Mouse (Mus musculus): ENCODE results near the gene Cdc37l1.

The Cdc37l1 gene

GRCm38 (mm10) chr19:29008069-29008706 lies 18.0 kb downstream of the Cdc37l1 start:
- in situ Hi-C loops (cut with MseI, MboI) = no loop called here

- in situ Hi-C loops (cut with MseI, MboI) = no loop called here
Measured at GRCm38 (mm10) chr19:29009046-29009445, 18.9 kb downstream of the Cdc37l1 start.

GRCm38 (mm10) chr19:29011355-29011990 lies 21.3 kb downstream of the Cdc37l1 start:
- in situ Hi-C loops (cut with MseI, MboI) = no loop called here

- in situ Hi-C loops (cut with MseI, MboI) = no loop called here
Measured at GRCm38 (mm10) chr19:29014466-29015055, 24.4 kb downstream of the Cdc37l1 start.

GRCm38 (mm10) chr19:29015410-29016203 lies 25.5 kb downstream of the Cdc37l1 start:
- in situ Hi-C loops (cut with MseI, MboI) = no loop called here

- in situ Hi-C loops (cut with MseI, MboI) = no loop called here
Measured at GRCm38 (mm10) chr19:29016204-29016765, 26.1 kb downstream of the Cdc37l1 start.

- in situ Hi-C loops (cut with MseI, MboI) = no loop called here
Measured at GRCm38 (mm10) chr19:29016786-29017185, 26.6 kb downstream of the Cdc37l1 start.

- in situ Hi-C loops (cut with MseI, MboI) = no loop called here
Measured at GRCm38 (mm10) chr19:29019647-29020046, 29.5 kb downstream of the Cdc37l1 start.

- in situ Hi-C loops (cut with MseI, MboI) = no loop called here
Measured at GRCm38 (mm10) chr19:29021754-29022345, 31.7 kb downstream of the Cdc37l1 start.

- in situ Hi-C loops (cut with MseI, MboI) = no loop called here
Measured at GRCm38 (mm10) chr19:29024391-29024947, 34.3 kb downstream of the Cdc37l1 start.

GRCm38 (mm10) chr19:29031788-29032187 lies 41.6 kb downstream of the Cdc37l1 start:
- in situ Hi-C loops (cut with MseI, MboI) = no loop called here

GRCm38 (mm10) chr19:29032662-29033061 lies 42.5 kb downstream of the Cdc37l1 start:
- in situ Hi-C loops (cut with MseI, MboI) = no loop called here

GRCm38 (mm10) chr19:29037026-29037425 lies 46.9 kb downstream of the Cdc37l1 start:
- in situ Hi-C loops (cut with MseI, MboI) = no loop called here

- in situ Hi-C loops (cut with MseI, MboI) = no loop called here
Measured at GRCm38 (mm10) chr19:29037541-29037940, 47.4 kb downstream of the Cdc37l1 start.

- in situ Hi-C loops (cut with MseI, MboI) = no loop called here
Measured at GRCm38 (mm10) chr19:29039334-29039733, 49.2 kb downstream of the Cdc37l1 start.

GRCm38 (mm10) chr19:29040206-29040605 lies 50.1 kb downstream of the Cdc37l1 start:
- in situ Hi-C loops (cut with MseI, MboI) = no loop called here

GRCm38 (mm10) chr19:29042143-29042542 lies 52.0 kb downstream of the Cdc37l1 start:
- in situ Hi-C loops (cut with MseI, MboI) = no loop called here

- in situ Hi-C loops (cut with MseI, MboI) = no loop called here
Measured at GRCm38 (mm10) chr19:29042647-29043046, 52.5 kb downstream of the Cdc37l1 start.

GRCm38 (mm10) chr19:29044353-29044768 lies 54.2 kb downstream of the Cdc37l1 start:
- in situ Hi-C loops (cut with MseI, MboI) = no loop called here

- in situ Hi-C loops (cut with MseI, MboI) = no loop called here
Measured at GRCm38 (mm10) chr19:29045369-29045768, 55.2 kb downstream of the Cdc37l1 start.
